Mouse (Mus musculus) forebrain, embryonic 16.5 days (tissue): Measurements from ENCODE around the gene Plau. TPM values are rescaled to one million over a fixed set of nuclear protein-coding genes. Genes with fewer than 3 reads are reported as not detected.

Experiments used
- ATAC-seq: fragments of 200-750 bp; cut with Nextera tagmentation; 2 replicates; pipeline ENCODE4 v1.8.0; 2017; ENCODE audit warnings: mild to moderate bottlenecking, moderate library complexity
- H3K27ac ChIP-seq: fragments of 300-500 bp; sonication (generic); 2 replicates; pipeline ENCODE4 v1.5.1; 2014; ENCODE audit warnings: low read length, control low read depth
- H3K27me3 ChIP-seq: fragments of 300-500 bp; sonication (generic); replicated peaks from 2 replicates; pipeline ENCODE4 v1.6.1; 2014; ENCODE audit warnings: low read length; ENCODE audit not compliant: control insufficient read depth, insufficient read depth
- H3K36me3 ChIP-seq: fragments of 300-500 bp; sonication (generic); 2 replicates; pipeline ENCODE4 v1.6.1; 2014; ENCODE audit not compliant: control insufficient read depth, insufficient read depth
- H3K4me1 ChIP-seq: fragments of 300-500 bp; sonication (generic); replicated peaks from 2 replicates; pipeline ENCODE4 v1.6.1; 2014; ENCODE audit warnings: low read length; ENCODE audit not compliant: control insufficient read depth, insufficient read depth
- H3K4me2 ChIP-seq: fragments of 300-500 bp; sonication (generic); 2 replicates; pipeline ENCODE4 v1.6.1; 2014; ENCODE audit warnings: mild to moderate bottlenecking, low read length, control low read depth
- H3K4me3 ChIP-seq: fragments of 300-500 bp; sonication (generic); replicated peaks from 2 replicates; pipeline ENCODE4 v1.5.1; 2014; ENCODE audit warnings: mild to moderate bottlenecking, low read length, control low read depth
- H3K9ac ChIP-seq: fragments of 300-500 bp; sonication (generic); replicated peaks from 2 replicates; pipeline ENCODE4 v1.6.1; 2014; ENCODE audit warnings: low read depth, low read length, control low read depth
- H3K9me3 ChIP-seq: fragments of 300-500 bp; sonication (generic); 2 replicates; pipeline ENCODE4 v1.6.1; 2016; ENCODE audit warnings: low read length; ENCODE audit not compliant: control insufficient read depth
- WGBS: fragments of 180-500 bp; shearing (Covaris S2); extraction: QIAGEN DNeasy Blood & Tissue Kit; methylation state at CpG from one replicate; pipeline ENCODE4 v1.1.7; 2014; 5-methylcytosine and 5-hydroxymethylcytosine counted together
- polyA plus RNA-seq: library from polyadenylated mRNA; unstranded; fragments of >200 nt; fragmentation: Nextera tagmentation; extraction: Ambion mirVana; gene quantifications from 2 replicates; pipeline ENCODE4 v1.2.1, GENCODE M21; 2015

Plau gene
- polyA plus RNA-seq, 1 experiment from 2014 or later = 0.33 TPM

GRCm38 (mm10) chr14:20825516-20825915 lies 10.9 kb upstream of the Plau start:
- Histone ChIP-seq H3K36me3 (no peaks in the 10 kb centered on the region), H3K27ac (no peak overlapping the region), H3K9me3 (no peaks in the 10 kb centered on the region), H3K4me3 (no peak overlapping the region), H3K4me2 (no peak overlapping the region), H3K27me3 (no peaks in the 10 kb centered on the region), H3K9ac (no peak overlapping the region), H3K4me1 (no peaks in the 10 kb centered on the region)
- WGBS = 83% methylated on average over 2 of the region's 2 CpGs
- no peak for ATAC-seq

GRCm38 (mm10) chr14:20827061-20827460 lies 9.4 kb upstream of the Plau start:
- Histone ChIP-seq H3K27ac (no peak overlapping the region), H3K9ac (no peak overlapping the region), H3K36me3 (no peaks in the 10 kb centered on the region), H3K4me2 (no peak overlapping the region), H3K4me1 (no peaks in the 10 kb centered on the region), H3K9me3 (no peaks in the 10 kb centered on the region), H3K27me3 (no peaks in the 10 kb centered on the region), H3K4me3 (no peak overlapping the region)
- 85% methylated on average over 8 of the region's 8 CpGs for WGBS
- ATAC-seq = no peak

- no peak overlapping the region for H3K4me3 ChIP-seq
- no peak for ATAC-seq
- H3K4me1 ChIP-seq = no peaks in the 10 kb centered on the region
Measured at GRCm38 (mm10) chr14:20827491-20827890, 9.0 kb upstream of the Plau start.

GRCm38 (mm10) chr14:20828524-20828923 lies 7.9 kb upstream of the Plau start:
- H3K36me3 ChIP-seq = no peaks in the 10 kb centered on the region
- no peak overlapping the region for H3K27ac ChIP-seq
- H3K9ac ChIP-seq = no peak overlapping the region
- no peak overlapping the region for H3K4me3 ChIP-seq
- no peaks in the 10 kb centered on the region for H3K4me1 ChIP-seq
- H3K9me3 ChIP-seq = no peaks in the 10 kb centered on the region
- WGBS = 90% methylated on average over 3 of the region's 3 CpGs
- ATAC-seq = no peak
- no peaks in the 10 kb centered on the region for H3K27me3 ChIP-seq
- no peak overlapping the region for H3K4me2 ChIP-seq

More at GRCm38 (mm10) chr14:20827491-20827890, 9.0 kb upstream of the Plau start:
- H3K27ac ChIP-seq = no peak overlapping the region
- WGBS = 89% methylated on average over 5 of the region's 5 CpGs
- H3K36me3 ChIP-seq = no peaks in the 10 kb centered on the region
- no peaks in the 10 kb centered on the region for H3K9me3 ChIP-seq
- no peak overlapping the region for H3K9ac ChIP-seq
- no peaks in the 10 kb centered on the region for H3K27me3 ChIP-seq
- H3K4me2 ChIP-seq = no peak overlapping the region

GRCm38 (mm10) chr14:20829523-20830366 lies 6.7 kb upstream of the Plau start:
- no peaks in the 10 kb centered on the region for H3K36me3 ChIP-seq
- ATAC-seq = no peak
- no peaks in the 10 kb centered on the region for H3K9me3 ChIP-seq
- WGBS = 89% methylated on average over 12 of the region's 12 CpGs
- H3K4me1 ChIP-seq = no peaks in the 10 kb centered on the region
- no peak overlapping the region for H3K9ac ChIP-seq
- H3K4me2 ChIP-seq = no peak overlapping the region
- no peak overlapping the region for H3K4me3 ChIP-seq
- no peaks in the 10 kb centered on the region for H3K27me3 ChIP-seq
- H3K27ac ChIP-seq = no peak overlapping the region

GRCm38 (mm10) chr14:20831141-20831910 lies 5.1 kb upstream of the Plau start:
- 67% methylated on average over 9 of the region's 9 CpGs for WGBS

GRCm38 (mm10) chr14:20831915-20832314 lies 4.5 kb upstream of the Plau start:
- Histone ChIP-seq H3K36me3 (no peaks in the 10 kb centered on the region), H3K4me1 (peaks cover 4% of the 10 kb centered on the region), H3K4me2 (no peak overlapping the region), H3K27me3 (no peaks in the 10 kb centered on the region), H3K4me3 (no peak overlapping the region), H3K27ac (no peak overlapping the region), H3K9me3 (no peaks in the 10 kb centered on the region), H3K9ac (no peak overlapping the region)
- ATAC-seq = no peak
- 79% methylated on average over 1 of the region's 1 CpGs for WGBS

More at GRCm38 (mm10) chr14:20831141-20831910, 5.1 kb upstream of the Plau start:
- Histone ChIP-seq H3K4me2 (no peak overlapping the region), H3K36me3 (no peaks in the 10 kb centered on the region), H3K27ac (no peak overlapping the region), H3K4me1 (no peaks in the 10 kb centered on the region), H3K27me3 (no peaks in the 10 kb centered on the region), H3K9me3 (no peaks in the 10 kb centered on the region), H3K9ac (no peak overlapping the region), H3K4me3 (no peak overlapping the region)
- no peak for ATAC-seq

GRCm38 (mm10) chr14:20833525-20833924 lies 2.9 kb upstream of the Plau start:
- Histone ChIP-seq H3K36me3 (no peaks in the 10 kb centered on the region), H3K4me1 (peaks cover 6% of the 10 kb centered on the region), H3K27me3 (no peaks in the 10 kb centered on the region), H3K4me2 (no peak overlapping the region), H3K27ac (no peak overlapping the region), H3K9ac (no peak overlapping the region), H3K9me3 (no peaks in the 10 kb centered on the region), H3K4me3 (no peak overlapping the region)
- WGBS = 84% methylated on average over 4 of the region's 4 CpGs
- no peak for ATAC-seq

GRCm38 (mm10) chr14:20834136-20834535 lies 2.3 kb upstream of the Plau start:
- H3K4me2 ChIP-seq = no peak overlapping the region
- 66% methylated on average over 7 of the region's 7 CpGs for WGBS
- H3K4me3 ChIP-seq = no peak overlapping the region
- no peak for ATAC-seq
- no peaks in the 10 kb centered on the region for H3K27me3 ChIP-seq
- H3K36me3 ChIP-seq = no peaks in the 10 kb centered on the region
- peaks cover 6% of the 10 kb centered on the region for H3K4me1 ChIP-seq
- H3K9me3 ChIP-seq = no peaks in the 10 kb centered on the region
- H3K9ac ChIP-seq = no peak overlapping the region
- H3K27ac ChIP-seq = no peak overlapping the region
